ENCODE assay signal across 8 mouse cellular contexts in genomic region chr7:24254633-24255474, GRCm38 (mm10). TPM values are rescaled to one million over a fixed set of nuclear protein-coding genes. Genes with fewer than 3 reads are reported as not detected.
DNase-seq lines count a peak whose midpoint lies in the region; ATAC-seq and TF ChIP-seq lines count a peak whose summit lies in the region.

Zfp108 (plus strand) TSS chr7:24254794.

- peak; percentile 52 for ATAC-seq in activated CD4-positive, CD25-positive, alpha-beta regulatory T cell, adult 4 months
- ATAC-seq in hindbrain, embryonic 16.5 days = peak; percentile 93

- no peak for TF ChIP-seq CTCF in gastrocnemius, adult 2 months (IDR thresholded peaks at IDR 0.05)

- peak; percentile 85 to 88 for DNase-seq in cerebellum, postnatal 36 days
- DNase-seq in gastrocnemius, adult 2 months = peak; percentile 83
- DNase-seq in left cerebral cortex, adult 11 months (ENCODE audit: low spot score) = peak; percentile 85
- DNase-seq in lung, postnatal 36 days = peak; percentile 95
- DNase-seq in retina, postnatal 7 days (ENCODE audit: low read depth, low spot score) = peak; percentile 79
- peak; percentile 70 to 75 for DNase-seq in urinary bladder, postnatal 4 days (ENCODE audit: low spot score in 2 of 2)

- H3K27me3 ChIP-seq in hindbrain, embryonic 16.5 days (replicated peaks; ENCODE audit: control insufficient read depth, insufficient read depth, low read length) = no peaks in the 10 kb centered on the region

- intact Hi-C loops in gastrocnemius, adult 2 months (cut with DNase I) = loop anchor here (1.0 to 5.0 kb wide), 4 partner anchors 14 to 173 kb away; partner anchors contain the start of gene Zfp180

- H3K27ac ChIP-seq in gastrocnemius, adult 2 months = peak within 1 kb of the TSS; percentile 82
- H3K27ac ChIP-seq in hindbrain, embryonic 16.5 days (ENCODE audit: low read depth, low read length) = peak within 1 kb of the TSS; percentile 32; the same call in 1 of the 2 replicates

- peak within 1 kb of the TSS; percentile 69 for H3K9ac ChIP-seq in hindbrain, embryonic 16.5 days (ENCODE audit: low read depth, low read length)

- peak within 1 kb of the TSS; percentile 56 for H3K4me2 ChIP-seq in hindbrain, embryonic 16.5 days (ENCODE audit: low read length)

- 20% methylated on average over 21 of the region's 21 CpGs for WGBS in hindbrain, embryonic 16.5 days

- peaks cover 13% of the 10 kb centered on the region for H3K4me1 ChIP-seq in hindbrain, embryonic 16.5 days (ENCODE audit: control insufficient read depth, insufficient read depth, low read depth, low read length)

- H3K9me3 ChIP-seq in hindbrain, embryonic 16.5 days (ENCODE audit: control insufficient read depth, low read length) = no peaks in the 10 kb centered on the region

- peaks cover under 1% of the 10 kb centered on the region; the same call in 1 of the 2 replicates for H3K36me3 ChIP-seq in hindbrain, embryonic 16.5 days (ENCODE audit: control insufficient read depth, insufficient read depth, low read length)

- H3K4me3 ChIP-seq in gastrocnemius, adult 2 months = peak within 1 kb of the TSS; percentile 82
- peak within 1 kb of the TSS; percentile 52 for H3K4me3 ChIP-seq in hindbrain, embryonic 16.5 days (ENCODE audit: low read length)

RNA-seq across cellular contexts. Expression of gene Zfp108, which starts in this region (rescaled TPM):
- under 1 TPM; 0.46 to 0.68 TPM for polyA plus RNA-seq in activated CD4-positive, CD25-positive, alpha-beta regulatory T cell, adult 4 months (2017; shearing (Covaris generic))
- total RNA-seq in gastrocnemius, adult 2 months (2021) = 1 to 10 TPM; 1.9 to 2.3 TPM
- polyA plus RNA-seq in hindbrain, embryonic 16.5 days (2015; fragmentation: Nextera tagmentation; extraction: Ambion mirVana) = 5.7 and 6.1 TPM in 2 replicates

Comparison
In these comparisons a context has a peak if more than half of its experiments do, and no peak if none do; other contexts are left out.
1. Peak in every context shown above with its lines: DNase-seq, ATAC-seq, H3K4me3 ChIP-seq and H3K27ac ChIP-seq.
2. Peak in ATAC-seq in activated CD4-positive, CD25-positive, alpha-beta regulatory T cell, adult 4 months; RNA of the gene not detected or under 1 TPM.